Mouse (Mus musculus) frontal cortex, adult (tissue): ENCODE data around the gene Add1.
A peak's percentile ranks its signal among the peaks of the same experiment; 100 is the strongest.

Experiments
- ATAC-seq: cut with Nextera tagmentation; 2 replicates; pipeline ENCODE4 v1.9.2; 2017; ENCODE audit warnings: mild to moderate bottlenecking, moderate library complexity, mixed read lengths; ENCODE audit not compliant: low TSS enrichment

The Add1 gene

DNA sequence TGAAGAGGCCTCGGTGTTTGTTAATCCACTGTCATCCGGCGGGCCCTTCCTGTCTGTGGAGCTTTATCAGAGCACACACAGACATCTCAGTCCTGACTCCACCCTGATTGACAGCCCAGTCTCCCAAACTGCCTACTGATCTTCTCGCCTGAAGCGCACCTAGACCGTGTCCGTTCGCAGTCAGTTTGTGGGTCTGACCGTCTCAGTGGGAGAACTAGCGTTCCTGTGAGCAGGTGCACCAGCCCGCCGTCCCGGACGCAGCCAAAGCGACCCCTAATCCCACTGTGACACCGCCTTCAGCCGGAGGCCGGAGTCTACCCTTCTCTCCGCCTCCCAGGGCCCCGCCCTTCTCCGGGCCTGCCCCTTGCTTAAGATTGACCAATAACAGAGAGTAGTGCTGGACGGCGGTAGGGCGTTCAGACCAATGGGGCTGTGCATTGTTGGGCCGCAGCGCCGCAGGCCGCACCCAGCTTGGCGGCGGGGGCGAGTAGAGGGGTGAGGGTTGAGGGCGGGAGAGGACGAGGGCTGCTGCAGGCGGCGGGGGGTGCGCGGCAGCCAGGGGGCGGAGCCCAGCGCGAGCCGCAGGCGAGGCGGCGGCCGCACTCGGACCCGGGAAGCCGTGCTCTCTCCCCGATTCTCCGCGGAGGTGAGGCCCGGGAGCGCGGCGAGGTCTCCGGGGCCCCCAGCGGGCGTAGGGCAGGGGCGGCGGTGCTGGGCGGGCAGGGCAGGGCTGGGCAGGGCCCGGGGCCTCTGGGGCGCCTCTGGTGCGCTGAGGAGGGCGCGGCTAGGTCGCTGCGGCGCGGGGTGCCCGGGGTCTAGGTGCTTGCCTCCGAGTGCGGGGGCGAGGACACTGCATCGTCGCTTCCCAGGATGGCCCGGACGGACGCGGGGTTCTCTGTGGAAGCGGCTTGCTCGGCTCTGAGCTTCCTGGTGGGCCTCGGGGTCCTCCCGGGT is at the start of gene Add1:
Gene Add1, plus strand, starts transcription at position 397 of the 954 bp plus-strand sequence.
- ATAC-seq: peak; percentile 97

DNA sequence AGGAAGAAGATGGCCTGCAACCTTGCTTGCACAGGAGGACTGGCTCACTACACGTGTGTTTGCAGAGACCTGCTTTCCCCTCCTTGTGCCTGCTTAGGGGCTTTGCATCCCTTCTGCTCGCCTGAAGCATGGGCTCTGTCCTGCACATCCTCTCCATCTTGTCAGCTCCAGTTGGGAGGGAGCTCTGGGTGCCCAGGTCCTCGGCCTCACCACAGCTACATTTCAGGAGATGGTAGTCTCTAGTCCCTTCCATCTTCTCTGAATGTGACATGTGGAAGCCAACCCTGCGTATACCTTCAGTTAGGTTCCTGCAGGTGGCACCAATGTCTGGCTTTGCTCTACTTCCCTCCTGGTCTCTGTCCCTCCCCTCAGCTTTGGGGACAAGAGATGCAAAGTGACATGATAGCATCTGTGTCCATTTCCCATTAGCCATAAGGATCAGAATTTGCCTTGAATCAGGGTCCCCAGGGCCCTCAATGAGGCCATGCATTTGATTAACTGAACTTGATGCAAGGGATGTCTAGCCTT is 49.4 kb upstream of the Add1 start:
- no peak for ATAC-seq

DNA sequence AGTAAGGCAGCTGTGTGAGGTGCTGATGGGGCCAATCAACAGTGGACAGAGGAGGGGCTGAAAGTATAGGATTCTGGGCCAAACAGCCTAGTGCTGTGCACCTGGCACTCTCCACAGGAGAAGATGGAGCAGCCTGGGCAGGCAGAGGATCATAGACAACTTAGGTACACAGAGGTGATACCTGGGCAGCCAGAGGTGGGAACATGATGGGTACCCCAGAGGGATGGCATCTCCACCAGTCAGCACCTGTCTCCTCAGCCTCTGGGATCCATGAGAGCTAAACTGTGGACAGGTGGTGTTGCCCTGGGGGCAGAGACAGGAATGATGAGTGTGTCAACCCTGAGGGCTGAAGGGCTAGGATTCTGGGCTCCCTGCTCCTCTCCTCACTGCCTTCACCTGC is 49.0 kb upstream of the Add1 start:
- no peak for ATAC-seq

DNA sequence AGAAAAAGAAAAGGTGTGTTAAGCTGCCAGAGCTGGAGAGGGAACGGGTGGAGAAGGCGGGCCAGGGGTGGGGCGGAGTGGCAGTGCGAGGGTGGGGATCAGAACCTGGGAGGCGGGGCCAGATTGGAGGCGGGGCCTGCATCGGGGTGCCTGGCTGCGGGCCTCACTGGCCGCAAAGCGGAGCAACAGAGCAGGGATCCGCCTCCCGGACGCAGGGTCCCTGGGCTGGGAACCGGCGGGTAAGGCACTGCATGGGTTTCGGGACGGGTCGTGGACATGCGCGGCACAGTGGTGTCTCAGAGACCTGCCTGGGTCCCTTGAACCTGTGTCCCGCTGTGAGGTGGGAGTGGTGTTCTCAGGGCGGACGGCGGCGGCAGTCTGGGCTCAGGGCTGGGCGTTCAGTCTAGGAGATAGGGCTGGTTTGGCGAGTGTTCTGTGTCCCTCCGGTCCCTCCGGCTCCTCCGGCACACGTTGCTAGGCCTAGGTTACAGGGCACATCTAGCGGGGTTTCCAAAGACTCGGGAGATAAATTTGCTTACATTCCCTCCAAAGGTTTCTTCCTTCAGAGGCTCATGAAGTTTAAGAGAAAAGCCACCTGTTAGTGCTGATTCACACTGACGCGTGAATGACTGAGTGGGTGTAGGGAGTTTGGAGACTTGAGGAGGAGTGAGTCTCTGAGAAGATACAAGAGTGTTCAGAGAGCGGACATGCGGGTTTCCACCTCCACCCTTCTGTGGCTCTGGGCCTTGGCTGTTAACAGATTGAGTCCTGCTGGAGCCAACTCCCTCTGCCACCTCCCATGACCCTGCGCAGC is 47.6 kb upstream of the Add1 start, which contains the start of gene Sh3bp2:
Gene Sh3bp2, plus strand, starts transcription at position 176 of the 814 bp plus-strand sequence.
- ATAC-seq: peak; percentile 72

DNA sequence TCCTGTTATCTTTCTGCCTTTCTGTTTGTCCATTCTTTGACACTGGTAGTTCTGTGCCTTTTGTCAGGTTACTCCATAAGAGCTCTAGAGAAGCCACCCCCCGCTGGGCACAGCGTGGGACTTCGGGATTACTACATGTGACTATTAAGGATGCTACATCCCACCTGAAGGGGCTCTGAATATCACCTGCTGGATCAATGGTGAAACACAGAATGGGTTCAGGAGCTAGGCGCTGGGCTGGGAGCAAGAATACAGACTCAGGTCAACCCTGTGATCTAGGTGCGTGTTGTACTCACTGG is 47.0 kb upstream of the Add1 start:
- no peak for ATAC-seq

DNA sequence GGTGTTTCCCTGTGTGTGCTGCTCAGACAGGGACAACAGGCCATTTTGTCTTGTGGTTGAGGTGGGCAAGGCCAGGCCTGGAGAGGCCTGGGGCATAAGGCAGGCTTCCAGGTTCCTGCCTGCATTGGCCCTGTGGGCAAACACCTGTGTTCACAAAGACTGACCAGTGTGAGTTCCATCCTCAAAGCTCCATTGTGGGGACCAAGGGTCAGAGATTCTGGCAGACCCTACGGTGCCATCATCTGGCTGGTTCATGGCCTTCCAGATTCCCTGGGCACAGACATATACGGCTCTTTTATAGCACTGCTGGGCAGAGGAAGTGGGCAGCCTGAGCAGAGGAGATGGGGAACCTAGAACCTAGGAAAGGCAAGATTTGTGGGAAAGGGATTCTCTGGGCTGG is 46.1 kb upstream of the Add1 start:
- no peak for ATAC-seq

DNA sequence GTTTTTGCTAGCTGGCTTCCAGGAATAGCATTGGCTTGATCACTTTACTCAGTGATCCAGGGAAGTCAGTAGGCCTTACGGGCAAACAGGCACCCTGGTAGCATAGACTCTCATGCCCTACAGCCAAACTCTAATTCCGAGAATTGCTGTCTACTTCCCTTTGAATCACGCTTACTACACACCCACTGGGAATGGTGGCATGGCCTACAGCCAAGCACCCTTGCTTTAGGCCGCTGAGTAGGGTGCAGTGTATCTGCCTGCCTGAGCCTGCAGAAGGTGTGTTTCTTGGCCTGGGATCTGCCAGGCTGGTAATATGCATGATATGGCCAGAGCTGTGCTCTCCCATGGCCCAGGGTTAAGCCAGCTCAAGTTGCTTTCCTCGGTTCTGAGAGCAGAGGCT is 44.7 kb upstream of the Add1 start:
- 0 out of 2 replicates have a peak, but pooled peaks have one; percentile 11 for ATAC-seq

DNA sequence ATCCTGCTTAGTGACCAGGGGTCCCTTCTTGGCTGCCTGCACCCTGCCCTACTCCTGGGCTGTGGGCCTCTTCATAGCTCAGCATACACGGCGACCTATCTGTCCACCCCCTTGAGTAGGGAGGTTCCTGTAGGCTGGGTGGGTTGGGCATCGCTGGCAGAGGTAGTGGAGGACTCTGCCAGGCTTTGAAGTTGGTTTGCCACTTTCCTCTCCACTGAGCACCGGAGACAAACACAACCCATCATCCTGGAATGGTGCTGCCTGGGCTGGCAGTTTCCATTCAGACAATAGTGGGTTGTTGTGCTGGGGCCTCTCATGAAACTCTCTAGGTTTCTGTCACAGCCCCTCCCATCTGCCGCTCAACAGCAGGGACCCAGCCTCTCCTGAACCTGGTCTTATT is 43.3 kb upstream of the Add1 start:
- no peak for ATAC-seq

DNA sequence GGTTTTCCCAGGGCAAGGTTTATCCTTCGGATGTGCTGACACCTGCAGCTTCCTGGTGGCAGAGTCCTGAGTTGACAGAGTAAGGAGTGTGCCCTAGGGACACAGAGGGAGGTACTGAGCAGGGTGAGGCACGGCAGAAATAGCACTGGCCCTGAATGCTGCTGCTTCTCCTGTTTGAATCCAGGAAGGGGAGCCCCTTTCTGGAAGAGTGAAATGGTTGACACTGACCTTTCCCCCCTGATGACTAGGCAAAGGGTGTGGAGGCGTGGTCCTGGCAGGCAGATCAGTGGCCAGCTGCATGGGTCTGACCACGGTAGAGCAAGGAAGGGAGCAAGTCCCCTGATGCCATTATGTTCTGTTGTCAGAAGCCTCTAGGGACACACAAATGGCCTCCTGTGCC is 42.8 kb upstream of the Add1 start:
- no peak for ATAC-seq

DNA sequence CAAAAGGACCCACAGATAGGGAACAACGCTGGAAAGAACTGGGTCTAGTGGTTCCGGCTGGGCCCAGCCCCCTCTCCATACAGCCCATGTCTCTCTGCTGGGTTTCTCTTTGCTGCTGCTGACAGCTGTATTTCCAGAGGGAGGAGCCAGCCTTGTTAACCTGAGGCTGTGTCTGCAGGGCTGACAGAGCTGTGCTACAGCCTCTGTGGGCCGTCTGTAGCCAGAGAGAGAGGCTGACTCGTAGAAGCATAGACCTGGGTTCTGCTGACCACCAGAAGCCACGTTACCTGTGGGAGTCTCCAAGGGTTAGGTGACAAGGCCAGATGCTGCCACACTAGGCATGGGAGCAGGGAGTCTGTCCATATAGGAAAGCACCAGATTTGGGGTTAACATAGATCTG is 40.4 kb upstream of the Add1 start:
- ATAC-seq: no peak

DNA sequence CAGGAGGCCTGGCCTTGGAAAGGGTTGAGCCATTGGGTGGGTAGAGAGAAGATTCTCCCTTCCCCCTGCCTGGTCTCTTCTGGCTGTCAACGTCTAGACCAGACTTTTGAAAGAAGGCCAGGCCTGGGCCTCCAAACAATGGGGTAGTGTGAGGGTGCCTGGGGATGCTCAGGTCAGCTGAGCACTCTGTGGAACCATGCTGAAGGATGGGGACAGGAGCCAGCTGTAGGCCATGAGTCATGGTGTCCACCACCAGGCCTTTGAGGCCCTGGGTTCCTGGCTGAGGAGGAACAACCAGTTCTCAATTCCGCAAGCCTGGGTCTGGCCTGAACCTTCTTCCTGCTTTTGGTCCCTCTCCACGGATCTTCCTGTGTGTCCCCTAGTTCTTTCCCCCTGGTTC is 39.6 kb upstream of the Add1 start:
- peak; percentile 53; the same call in 1 of the 2 replicates for ATAC-seq

DNA sequence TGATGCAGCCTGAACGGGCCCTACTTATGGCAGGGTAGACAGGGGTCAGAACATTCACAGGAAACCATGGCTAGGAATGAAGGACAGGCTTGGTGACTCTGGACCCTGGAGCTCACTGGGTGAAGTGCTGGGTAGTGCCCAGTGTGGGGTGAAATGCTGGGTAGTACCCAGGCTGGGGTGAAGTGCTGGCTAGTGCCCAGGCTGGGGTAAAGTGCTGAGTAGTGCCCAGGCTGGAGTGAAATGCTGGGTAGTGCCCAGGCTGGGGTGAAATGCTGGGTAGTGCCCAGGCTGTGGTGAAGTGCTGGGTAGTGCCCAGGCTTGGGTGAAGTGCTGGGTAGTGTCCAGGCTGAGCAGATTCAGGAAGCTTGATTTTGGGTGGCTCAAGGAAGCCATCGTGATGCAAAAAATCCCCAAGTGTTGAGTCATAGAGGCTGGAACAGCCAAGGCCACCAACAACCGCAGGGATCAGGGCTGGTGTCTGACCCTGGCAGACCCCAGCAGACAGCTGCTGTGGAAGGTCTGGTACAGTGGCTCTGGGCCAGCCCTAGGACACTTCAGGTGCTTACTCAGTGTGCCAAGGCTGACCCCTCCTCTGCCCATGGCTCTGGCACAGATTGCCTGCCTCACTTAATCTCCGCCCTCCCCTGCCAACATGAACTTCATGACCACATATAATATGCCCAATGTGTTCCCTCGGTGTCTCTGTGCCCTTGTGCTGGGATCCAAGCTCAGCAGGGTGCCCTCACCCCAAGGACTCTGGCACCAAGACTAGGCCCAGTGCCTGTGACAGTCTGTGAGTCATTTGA is 38.5 kb upstream of the Add1 start:
- ATAC-seq: no peak

DNA sequence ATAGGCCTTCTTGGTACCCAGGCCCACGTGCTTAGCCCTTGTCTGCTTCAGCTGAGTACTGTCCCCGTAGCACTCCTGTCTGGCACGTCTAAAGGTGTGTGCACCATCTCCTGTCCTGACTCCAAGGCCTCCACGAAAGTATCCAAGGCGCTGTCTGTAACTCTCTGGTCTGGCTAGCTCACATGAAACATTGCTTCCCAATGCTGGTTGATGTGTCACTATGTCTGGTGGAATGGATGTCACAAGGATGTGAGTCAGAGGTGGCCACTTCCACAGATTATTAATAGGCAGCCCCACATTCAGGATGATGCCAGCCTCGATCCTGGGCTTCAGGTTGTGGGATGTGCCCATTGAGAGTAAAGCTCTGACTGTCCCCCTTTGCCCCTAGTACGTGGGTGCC is 37.6 kb upstream of the Add1 start:
- ATAC-seq: no peak

DNA sequence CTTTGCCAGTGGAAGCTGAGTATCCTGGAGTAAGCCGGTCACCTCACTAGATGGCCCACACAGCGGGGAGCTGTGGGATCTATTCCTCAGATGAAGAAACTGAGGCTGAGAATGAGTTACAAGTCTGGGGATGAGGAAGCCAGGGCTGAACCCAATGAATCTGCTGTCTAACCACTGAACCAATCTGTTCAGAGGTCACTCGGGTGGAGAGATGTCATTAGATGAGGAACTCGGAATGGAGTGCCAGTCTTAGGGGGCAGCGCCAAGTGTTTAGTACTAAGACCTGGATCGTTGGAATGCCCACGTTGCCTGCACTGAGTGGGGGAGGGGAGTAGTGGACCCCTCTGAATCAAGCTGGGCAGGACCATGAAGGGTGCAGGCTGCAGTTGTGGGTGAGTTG is 35.4 kb upstream of the Add1 start:
- ATAC-seq: no peak

DNA sequence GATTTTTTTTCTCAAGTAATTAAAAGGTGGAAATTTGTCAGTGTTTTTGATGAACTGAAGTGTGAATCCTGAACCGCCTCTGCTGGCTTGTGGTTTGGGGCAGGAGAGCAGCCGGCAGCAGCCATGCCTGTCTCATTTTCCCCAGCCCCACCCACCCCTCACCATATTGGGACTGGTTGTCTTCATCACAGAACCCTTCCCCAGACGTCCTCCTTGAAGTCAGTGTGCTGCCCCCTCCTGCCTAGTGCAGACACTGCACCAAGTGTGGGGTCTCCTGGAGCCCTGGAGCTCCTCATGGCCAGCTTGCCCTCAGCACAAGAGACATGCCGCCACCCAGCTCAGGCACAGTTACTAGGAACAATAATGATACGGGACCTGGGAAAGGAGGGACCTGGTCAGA is 34.9 kb upstream of the Add1 start:
- no peak for ATAC-seq

DNA sequence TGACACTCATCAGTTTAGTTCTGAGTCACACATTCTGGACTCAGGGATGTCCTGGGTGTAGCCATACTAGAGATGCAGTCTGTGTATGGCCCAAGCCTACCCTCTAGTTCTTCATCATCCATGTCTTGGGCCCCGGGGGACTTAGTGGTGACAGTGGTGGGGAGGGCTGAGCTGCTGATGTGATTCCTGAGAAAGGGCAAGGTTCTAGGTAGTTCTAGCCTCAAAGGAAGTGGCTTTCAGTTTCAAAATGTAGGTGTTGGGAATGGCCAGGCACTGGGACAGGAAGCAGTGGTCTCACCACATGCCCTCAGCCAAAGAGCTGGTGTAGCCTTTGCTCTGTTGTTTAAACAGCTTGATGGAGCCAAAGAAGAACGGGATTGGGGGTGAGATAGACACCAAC is 34.3 kb upstream of the Add1 start:
- ATAC-seq: no peak

DNA sequence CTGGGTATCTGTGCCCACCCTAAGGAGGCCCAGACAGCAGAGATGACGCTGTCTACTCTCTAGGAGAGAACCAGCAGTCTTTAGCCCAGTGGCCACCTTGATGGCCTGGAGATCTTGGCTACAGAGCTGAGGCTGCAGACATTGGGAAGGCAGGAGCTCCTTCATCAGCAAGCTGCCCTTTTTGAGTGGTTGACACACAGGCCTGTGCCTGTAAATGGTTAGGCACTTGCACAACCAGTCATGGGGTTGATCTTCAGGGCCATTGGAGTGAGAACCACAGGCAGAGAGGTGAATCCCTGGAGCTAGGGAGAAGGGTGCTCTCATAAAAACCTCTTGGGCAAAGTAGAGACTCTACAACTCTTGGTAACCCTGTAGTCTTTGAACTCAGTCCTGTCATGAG is 31.3 kb upstream of the Add1 start:
- no peak for ATAC-seq

DNA sequence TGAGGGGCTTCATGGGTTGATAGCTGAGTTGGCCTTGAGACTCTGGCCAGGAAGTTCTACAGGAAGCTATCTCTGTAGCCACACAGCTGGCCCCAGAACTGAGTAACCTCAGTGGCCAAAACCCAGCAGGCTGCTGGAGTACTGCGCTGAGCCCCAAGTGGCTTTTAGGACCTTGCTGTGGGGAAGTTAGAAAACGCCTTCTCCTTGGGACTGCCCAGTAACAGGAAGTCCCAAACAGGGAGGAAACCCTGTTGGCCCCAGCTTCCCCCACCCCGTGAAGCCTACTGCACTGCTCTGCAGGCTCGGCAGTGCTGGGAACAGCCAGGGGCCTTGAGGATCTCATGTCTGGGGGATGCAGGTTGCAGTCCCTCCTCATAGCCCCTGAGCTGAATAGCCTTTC is 30.4 kb upstream of the Add1 start:
- no peak for ATAC-seq

DNA sequence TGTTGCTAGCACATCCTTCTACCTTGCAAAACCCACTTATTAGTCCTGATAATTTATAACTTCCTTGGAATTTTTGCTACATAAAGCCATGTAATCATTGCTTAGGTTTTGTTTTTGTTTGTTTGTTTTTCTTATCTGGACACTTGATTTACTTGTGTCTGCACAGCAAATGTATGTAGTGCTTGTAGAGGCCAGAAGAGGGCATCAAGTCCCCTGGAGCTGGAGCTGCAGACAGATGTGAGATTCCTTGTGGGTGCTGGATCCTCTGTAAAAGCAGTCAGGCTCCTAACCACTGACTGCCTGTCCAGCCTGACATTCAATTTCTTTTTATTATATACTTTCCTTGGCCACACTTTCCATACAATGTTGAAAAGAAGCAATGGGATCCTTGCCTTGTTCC is 26.1 kb upstream of the Add1 start:
- ATAC-seq: no peak

DNA sequence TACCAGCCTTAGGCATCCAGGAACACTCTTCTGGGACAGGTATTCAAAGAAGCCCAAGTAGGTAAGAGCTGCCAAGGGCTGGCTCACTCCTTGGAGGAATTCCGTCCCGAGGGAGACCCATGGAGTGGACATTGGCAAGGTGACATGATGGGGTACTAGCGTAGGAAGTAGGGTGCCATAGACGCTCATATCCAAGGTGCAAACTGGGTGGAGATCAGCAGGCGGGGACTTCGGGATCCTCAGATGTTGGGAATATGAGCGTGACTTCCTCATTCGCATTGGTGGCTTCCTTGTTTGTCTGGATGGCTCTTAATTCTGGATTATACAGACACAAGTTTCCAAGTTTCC is 24.4 kb upstream of the Add1 start:
- ATAC-seq: no peak

DNA sequence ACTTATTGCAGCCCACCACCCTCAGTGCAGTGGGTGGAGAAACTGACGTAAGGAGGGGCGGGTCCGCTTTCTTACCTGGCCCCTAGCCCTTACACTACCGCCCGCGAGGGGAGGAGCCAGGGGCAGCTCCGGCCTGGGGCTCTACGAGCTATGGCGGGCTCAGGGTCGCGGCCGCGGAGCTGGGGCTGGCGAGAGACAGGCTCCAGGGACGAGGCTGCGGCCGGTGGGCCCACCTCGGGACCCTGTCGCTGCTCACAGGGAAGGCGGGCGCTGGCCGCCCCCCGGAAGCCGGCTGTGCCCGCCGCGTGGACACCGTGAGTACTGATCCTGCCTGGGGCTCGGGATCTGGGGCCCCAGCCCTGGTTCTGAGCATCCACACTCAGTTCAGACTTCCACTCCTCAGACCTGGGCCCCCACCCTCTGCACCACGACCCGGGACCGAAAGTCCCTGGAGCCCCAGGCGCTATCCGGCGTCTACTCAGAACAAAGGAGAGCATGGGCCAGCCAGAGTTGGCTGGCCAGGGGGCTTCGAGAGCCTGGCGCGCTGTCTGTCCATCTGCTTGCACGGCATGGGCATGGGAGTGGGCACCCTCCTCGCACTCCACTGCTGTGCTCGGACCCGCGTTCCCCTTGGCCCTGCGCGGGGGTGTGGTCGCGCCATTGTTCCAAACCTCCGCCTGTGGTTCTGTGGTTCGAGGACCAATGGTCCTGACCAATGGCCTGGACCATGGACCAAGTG is 23.8 kb upstream of the Add1 start:
- ATAC-seq: peak; percentile 31; the same call in 1 of the 2 replicates
